Mouse (Mus musculus): Measurements from ENCODE around the gene Xdh. TPM values are rescaled to one million over a fixed set of nuclear protein-coding genes. Genes with fewer than 3 reads are reported as not detected.

Gene Xdh
- polyA plus RNA-seq, 1 experiment = 8.6 TPM

- TF ChIP-seq POLR2A (IDR thresholded peaks at IDR 0.05; ENCODE audit: low read depth, low read length) (no peak), CTCF (IDR thresholded peaks at IDR 0.05; ENCODE audit: borderline replicate concordance, insufficient read depth, low read length) (no peak)
- Histone ChIP-seq H3K4me1 (ENCODE audit: control insufficient read depth, insufficient read depth, low read length) (peaks cover 2% of the 10 kb centered on the region), H3K4me3 (ENCODE audit: insufficient read depth, low read length) (no peak overlapping the region), H3K27ac (ENCODE audit: insufficient read depth, low read length) (peak overlapping the region; percentile 90)
Measured at GRCm38 (mm10) chr17:73970361-73971027, 20.5 kb upstream of the Xdh start.

GRCm38 (mm10) chr17:73964856-73965255 is 14.9 kb upstream of the Xdh start:
- Histone ChIP-seq H3K27ac (ENCODE audit: insufficient read depth, low read length) (no peak overlapping the region), H3K4me3 (ENCODE audit: insufficient read depth, low read length) (no peak overlapping the region), H3K4me1 (ENCODE audit: control insufficient read depth, insufficient read depth, low read length) (peaks cover 5% of the 10 kb centered on the region)
- no peak for TF ChIP-seq POLR2A (IDR thresholded peaks at IDR 0.05; ENCODE audit: low read depth, low read length)
- TF ChIP-seq CTCF (IDR thresholded peaks at IDR 0.05; ENCODE audit: borderline replicate concordance, insufficient read depth, low read length) = no peak

- Histone ChIP-seq H3K27ac (ENCODE audit: insufficient read depth, low read length) (no peak overlapping the region), H3K4me3 (ENCODE audit: insufficient read depth, low read length) (no peak overlapping the region), H3K4me1 (ENCODE audit: control insufficient read depth, insufficient read depth, low read length) (peaks cover 3% of the 10 kb centered on the region; the same call in 1 of the 2 replicates)
- TF ChIP-seq POLR2A (IDR thresholded peaks at IDR 0.05; ENCODE audit: low read depth, low read length) = no peak
- TF ChIP-seq CTCF (IDR thresholded peaks at IDR 0.05; ENCODE audit: borderline replicate concordance, insufficient read depth, low read length) = no peak
Measured at GRCm38 (mm10) chr17:73962628-73963043, 12.6 kb upstream of the Xdh start.

- H3K4me1 ChIP-seq (ENCODE audit: control insufficient read depth, insufficient read depth, low read length) = peaks cover 3% of the 10 kb centered on the region; the same call in 1 of the 2 replicates
- TF ChIP-seq POLR2A (IDR thresholded peaks at IDR 0.05; ENCODE audit: low read depth, low read length) = no peak
- TF ChIP-seq CTCF (IDR thresholded peaks at IDR 0.05; ENCODE audit: borderline replicate concordance, insufficient read depth, low read length) = no peak
- no peak overlapping the region for H3K27ac ChIP-seq (ENCODE audit: insufficient read depth, low read length)
- no peak overlapping the region for H3K4me3 ChIP-seq (ENCODE audit: insufficient read depth, low read length)
Measured at GRCm38 (mm10) chr17:73961801-73962403, 11.9 kb upstream of the Xdh start.

- Histone ChIP-seq H3K4me3 (ENCODE audit: insufficient read depth, low read length) (no peak overlapping the region), H3K4me1 (ENCODE audit: control insufficient read depth, insufficient read depth, low read length) (peaks cover 3% of the 10 kb centered on the region; the same call in 1 of the 2 replicates), H3K27ac (ENCODE audit: insufficient read depth, low read length) (no peak overlapping the region)
- TF ChIP-seq POLR2A (IDR thresholded peaks at IDR 0.05; ENCODE audit: low read depth, low read length) = no peak
- TF ChIP-seq CTCF (IDR thresholded peaks at IDR 0.05; ENCODE audit: borderline replicate concordance, insufficient read depth, low read length) = no peak
Measured at GRCm38 (mm10) chr17:73960745-73961144, 10.7 kb upstream of the Xdh start.

- Histone ChIP-seq H3K4me3 (ENCODE audit: insufficient read depth, low read length) (no peak overlapping the region), H3K4me1 (ENCODE audit: control insufficient read depth, insufficient read depth, low read length) (peaks cover 3% of the 10 kb centered on the region), H3K27ac (ENCODE audit: insufficient read depth, low read length) (no peak overlapping the region)
- no peak for TF ChIP-seq POLR2A (IDR thresholded peaks at IDR 0.05; ENCODE audit: low read depth, low read length)
- no peak for TF ChIP-seq CTCF (IDR thresholded peaks at IDR 0.05; ENCODE audit: borderline replicate concordance, insufficient read depth, low read length)
Measured at GRCm38 (mm10) chr17:73952103-73952521, 2.1 kb upstream of the Xdh start.

GRCm38 (mm10) chr17:73950970-73951369 is 974 bp upstream of the Xdh start:
- TF ChIP-seq CTCF (IDR thresholded peaks at IDR 0.05; ENCODE audit: borderline replicate concordance, insufficient read depth, low read length) (no peak), POLR2A (IDR thresholded peaks at IDR 0.05; ENCODE audit: low read depth, low read length) (no peak)
- Histone ChIP-seq H3K4me1 (ENCODE audit: control insufficient read depth, insufficient read depth, low read length) (peaks cover 3% of the 10 kb centered on the region), H3K4me3 (ENCODE audit: insufficient read depth, low read length) (no peak overlapping the region), H3K27ac (ENCODE audit: insufficient read depth, low read length) (no peak overlapping the region)

- no peak overlapping the region for H3K4me3 ChIP-seq (ENCODE audit: insufficient read depth, low read length)
- H3K4me1 ChIP-seq (ENCODE audit: control insufficient read depth, insufficient read depth, low read length) = peaks cover 3% of the 10 kb centered on the region
- H3K27ac ChIP-seq (ENCODE audit: insufficient read depth, low read length) = peak overlapping the region; percentile 90
- TF ChIP-seq CTCF (IDR thresholded peaks at IDR 0.05; ENCODE audit: borderline replicate concordance, insufficient read depth, low read length) = no peak
- TF ChIP-seq POLR2A (IDR thresholded peaks at IDR 0.05; ENCODE audit: low read depth, low read length) = peak; percentile 30; the same call in 1 of the 2 replicates
Measured at GRCm38 (mm10) chr17:73949498-73949897, 498 bp downstream of the Xdh start.

- Histone ChIP-seq H3K4me3 (ENCODE audit: insufficient read depth, low read length) (no peak overlapping the region), H3K4me1 (ENCODE audit: control insufficient read depth, insufficient read depth, low read length) (peaks cover 3% of the 10 kb centered on the region), H3K27ac (ENCODE audit: insufficient read depth, low read length) (peak overlapping the region; percentile 90)
- TF ChIP-seq CTCF (IDR thresholded peaks at IDR 0.05; ENCODE audit: borderline replicate concordance, insufficient read depth, low read length) = no peak
- no peak for TF ChIP-seq POLR2A (IDR thresholded peaks at IDR 0.05; ENCODE audit: low read depth, low read length)
Measured at GRCm38 (mm10) chr17:73948801-73949200, 1.2 kb downstream of the Xdh start.

- H3K4me3 ChIP-seq (ENCODE audit: insufficient read depth, low read length) = no peak overlapping the region
- H3K4me1 ChIP-seq (ENCODE audit: control insufficient read depth, insufficient read depth, low read length) = peaks cover 3% of the 10 kb centered on the region
- H3K27ac ChIP-seq (ENCODE audit: insufficient read depth, low read length) = peak overlapping the region; percentile 90
- TF ChIP-seq CTCF (IDR thresholded peaks at IDR 0.05; ENCODE audit: borderline replicate concordance, insufficient read depth, low read length) (no peak), POLR2A (IDR thresholded peaks at IDR 0.05; ENCODE audit: low read depth, low read length) (no peak)
Measured at GRCm38 (mm10) chr17:73948039-73948438, 2.0 kb downstream of the Xdh start.

Measured in embryonic fibroblast, embryonic 13.5 days (primary cell).